Mouse (Mus musculus): ENCODE measurements around the gene Gm20219. TPM values are rescaled to one million over a fixed set of nuclear protein-coding genes. Genes with fewer than 3 reads are reported as not detected.

Gm20219 gene
- polyA plus RNA-seq, 1 experiment from 2014 or later = 1.6 TPM

DNA sequence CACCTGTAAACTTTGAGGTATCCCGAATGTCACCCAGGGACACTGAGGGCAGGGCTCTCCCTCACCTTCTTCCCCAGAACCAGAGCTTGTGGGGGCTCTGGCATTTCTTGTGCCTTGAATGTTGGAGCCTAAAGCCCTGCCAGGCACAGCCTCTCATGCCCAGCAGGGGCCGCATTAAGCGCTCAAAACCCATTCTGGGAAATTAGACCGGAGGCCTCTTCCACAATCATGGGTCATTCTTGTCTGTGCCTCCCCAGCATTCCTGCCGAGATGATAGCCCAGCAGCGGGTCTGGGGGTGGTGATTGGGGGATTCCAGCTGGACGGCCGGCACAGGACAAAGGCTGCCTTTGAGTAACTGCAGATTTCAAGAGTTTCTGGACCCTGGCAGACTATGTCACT lies 16.3 kb downstream of the Gm20219 start:
- Histone ChIP-seq H3K36me3 (ENCODE audit: control insufficient read depth, insufficient read depth, low read length) (no peaks in the 10 kb centered on the region), H3K4me2 (replicated peaks; ENCODE audit: low read depth, low read length) (no peak overlapping the region), H3K4me3 (ENCODE audit: low read length) (no peak overlapping the region), H3K27ac (ENCODE audit: low read depth, low read length) (no peak overlapping the region), H3K27me3 (ENCODE audit: control insufficient read depth, insufficient read depth, low read length) (no peaks in the 10 kb centered on the region), H3K4me1 (ENCODE audit: control insufficient read depth, insufficient read depth, low read length) (no peaks in the 10 kb centered on the region), H3K9me3 (ENCODE audit: control insufficient read depth, low read length) (no peaks in the 10 kb centered on the region), H3K9ac (ENCODE audit: low read depth, low read length) (no peak overlapping the region)
- ATAC-seq (ENCODE audit: low FRiP score, low TSS enrichment) = no peak
- WGBS = 35% methylated on average over 8 of the region's 8 CpGs

DNA sequence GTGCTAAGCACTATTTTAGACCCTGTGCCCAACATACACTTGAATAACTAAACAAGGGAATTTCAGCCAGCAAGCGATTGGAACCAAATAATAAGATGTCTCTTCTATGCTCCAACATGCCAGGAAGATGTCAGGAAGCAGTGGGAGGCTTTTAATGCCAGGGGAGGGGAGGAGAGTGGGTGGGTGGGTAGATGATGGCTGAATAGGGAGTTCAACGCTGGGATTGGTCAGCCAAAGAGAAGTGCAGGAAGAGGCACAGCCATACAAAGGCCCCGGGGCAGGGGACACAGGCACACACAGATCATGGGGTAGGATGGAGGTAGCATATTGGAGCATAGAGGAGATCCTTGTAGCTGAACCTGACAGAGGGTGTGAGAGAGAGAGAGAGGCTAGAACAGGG lies 17.3 kb downstream of the Gm20219 start:
- Histone ChIP-seq H3K27me3 (ENCODE audit: control insufficient read depth, insufficient read depth, low read length) (no peaks in the 10 kb centered on the region), H3K4me3 (ENCODE audit: low read length) (no peak overlapping the region), H3K9ac (ENCODE audit: low read depth, low read length) (no peak overlapping the region), H3K9me3 (ENCODE audit: control insufficient read depth, low read length) (no peaks in the 10 kb centered on the region), H3K27ac (ENCODE audit: low read depth, low read length) (no peak overlapping the region), H3K4me2 (replicated peaks; ENCODE audit: low read depth, low read length) (no peak overlapping the region), H3K36me3 (ENCODE audit: control insufficient read depth, insufficient read depth, low read length) (no peaks in the 10 kb centered on the region), H3K4me1 (ENCODE audit: control insufficient read depth, insufficient read depth, low read length) (no peaks in the 10 kb centered on the region)
- WGBS = 78% methylated on average over 3 of the region's 3 CpGs
- ATAC-seq (ENCODE audit: low FRiP score, low TSS enrichment) = no peak

DNA sequence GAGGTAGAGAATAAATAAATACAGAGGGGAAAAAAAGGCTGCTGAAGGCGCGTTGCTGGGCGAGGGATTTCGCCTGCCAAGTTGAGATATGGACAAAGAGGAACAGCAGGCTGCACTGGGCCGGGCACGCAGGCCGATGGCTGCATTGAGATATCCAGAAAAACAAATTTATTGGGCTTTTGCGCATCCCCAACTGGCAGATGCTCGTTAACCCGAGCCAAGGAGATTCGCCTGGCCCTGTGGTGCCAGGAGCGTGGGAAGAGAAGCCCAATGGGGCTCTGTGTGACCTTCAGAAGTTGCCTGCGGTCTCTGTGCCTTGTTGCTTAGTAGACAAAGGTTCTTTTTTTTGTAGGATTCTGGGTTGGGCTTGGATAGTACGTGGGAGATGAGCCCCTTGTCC lies 18.0 kb downstream of the Gm20219 start:
- H3K9me3 ChIP-seq (ENCODE audit: control insufficient read depth, low read length) = no peaks in the 10 kb centered on the region
- H3K27me3 ChIP-seq (ENCODE audit: control insufficient read depth, insufficient read depth, low read length) = no peaks in the 10 kb centered on the region
- 76% methylated on average over 14 of the region's 14 CpGs for WGBS
- no peaks in the 10 kb centered on the region for H3K36me3 ChIP-seq (ENCODE audit: control insufficient read depth, insufficient read depth, low read length)
- no peak overlapping the region for H3K27ac ChIP-seq (ENCODE audit: low read depth, low read length)
- H3K4me3 ChIP-seq (ENCODE audit: low read length) = no peak overlapping the region
- H3K4me1 ChIP-seq (ENCODE audit: control insufficient read depth, insufficient read depth, low read length) = no peaks in the 10 kb centered on the region
- no peak overlapping the region for H3K9ac ChIP-seq (ENCODE audit: low read depth, low read length)
- no peak overlapping the region for H3K4me2 ChIP-seq (replicated peaks; ENCODE audit: low read depth, low read length)
- no peak for ATAC-seq (ENCODE audit: low FRiP score, low TSS enrichment)

DNA sequence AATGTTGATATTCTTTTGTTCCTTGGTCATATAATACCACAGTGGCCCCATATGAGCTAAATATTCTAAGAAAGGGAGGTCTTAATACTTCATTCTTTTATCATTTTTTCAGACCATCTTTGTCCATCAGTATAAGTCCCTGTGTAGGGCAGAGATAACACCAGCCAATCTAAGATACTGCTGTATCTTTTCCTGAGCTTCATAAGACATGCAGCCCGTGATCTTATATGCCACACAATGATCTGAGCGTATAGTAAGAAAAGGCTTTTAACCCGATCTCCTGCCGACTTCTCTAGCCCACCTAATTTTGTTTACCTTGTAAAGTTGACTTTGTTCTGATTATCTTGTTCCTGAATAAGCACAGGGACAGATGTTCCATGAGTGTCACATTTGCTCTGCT lies 29.2 kb downstream of the Gm20219 start:
- Histone ChIP-seq H3K4me2 (replicated peaks; ENCODE audit: low read depth, low read length) (no peak overlapping the region), H3K4me3 (ENCODE audit: low read length) (no peak overlapping the region), H3K36me3 (ENCODE audit: control insufficient read depth, insufficient read depth, low read length) (no peaks in the 10 kb centered on the region), H3K27me3 (ENCODE audit: control insufficient read depth, insufficient read depth, low read length) (no peaks in the 10 kb centered on the region), H3K9me3 (ENCODE audit: control insufficient read depth, low read length) (no peaks in the 10 kb centered on the region), H3K4me1 (ENCODE audit: control insufficient read depth, insufficient read depth, low read length) (no peaks in the 10 kb centered on the region), H3K9ac (ENCODE audit: low read depth, low read length) (no peak overlapping the region), H3K27ac (ENCODE audit: low read depth, low read length) (no peak overlapping the region)
- 73% methylated on average over 4 of the region's 4 CpGs for WGBS
- ATAC-seq (ENCODE audit: low FRiP score, low TSS enrichment) = no peak

DNA sequence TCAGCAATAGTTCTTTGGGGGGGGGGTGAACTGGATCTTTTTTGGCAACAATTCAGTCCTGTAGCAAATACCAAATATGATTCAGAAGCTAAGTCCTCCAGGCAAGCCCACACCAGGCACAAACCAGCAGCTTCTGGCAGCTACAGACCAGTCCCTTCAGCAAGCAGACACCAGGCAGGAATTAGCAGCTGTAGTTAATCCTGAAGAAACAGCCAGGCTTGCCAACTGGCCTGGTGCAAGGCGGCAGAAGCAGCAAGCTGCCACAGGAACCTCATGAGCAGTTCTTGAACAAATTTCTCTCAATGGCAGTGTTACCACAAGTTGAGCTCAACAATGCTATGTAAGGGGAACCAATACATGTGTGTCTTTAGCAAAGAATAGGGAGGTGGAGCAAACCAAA lies 31.4 kb downstream of the Gm20219 start:
- H3K4me1 ChIP-seq (ENCODE audit: control insufficient read depth, insufficient read depth, low read length) = no peaks in the 10 kb centered on the region
- no peaks in the 10 kb centered on the region for H3K27me3 ChIP-seq (ENCODE audit: control insufficient read depth, insufficient read depth, low read length)
- H3K9me3 ChIP-seq (ENCODE audit: control insufficient read depth, low read length) = no peaks in the 10 kb centered on the region
- H3K9ac ChIP-seq (ENCODE audit: low read depth, low read length) = no peak overlapping the region
- no peak overlapping the region for H3K4me2 ChIP-seq (replicated peaks; ENCODE audit: low read depth, low read length)
- WGBS = 64% methylated on average over 1 of the region's 1 CpGs
- H3K27ac ChIP-seq (ENCODE audit: low read depth, low read length) = no peak overlapping the region
- H3K4me3 ChIP-seq (ENCODE audit: low read length) = no peak overlapping the region
- no peaks in the 10 kb centered on the region for H3K36me3 ChIP-seq (ENCODE audit: control insufficient read depth, insufficient read depth, low read length)
- no peak for ATAC-seq (ENCODE audit: low FRiP score, low TSS enrichment)

DNA sequence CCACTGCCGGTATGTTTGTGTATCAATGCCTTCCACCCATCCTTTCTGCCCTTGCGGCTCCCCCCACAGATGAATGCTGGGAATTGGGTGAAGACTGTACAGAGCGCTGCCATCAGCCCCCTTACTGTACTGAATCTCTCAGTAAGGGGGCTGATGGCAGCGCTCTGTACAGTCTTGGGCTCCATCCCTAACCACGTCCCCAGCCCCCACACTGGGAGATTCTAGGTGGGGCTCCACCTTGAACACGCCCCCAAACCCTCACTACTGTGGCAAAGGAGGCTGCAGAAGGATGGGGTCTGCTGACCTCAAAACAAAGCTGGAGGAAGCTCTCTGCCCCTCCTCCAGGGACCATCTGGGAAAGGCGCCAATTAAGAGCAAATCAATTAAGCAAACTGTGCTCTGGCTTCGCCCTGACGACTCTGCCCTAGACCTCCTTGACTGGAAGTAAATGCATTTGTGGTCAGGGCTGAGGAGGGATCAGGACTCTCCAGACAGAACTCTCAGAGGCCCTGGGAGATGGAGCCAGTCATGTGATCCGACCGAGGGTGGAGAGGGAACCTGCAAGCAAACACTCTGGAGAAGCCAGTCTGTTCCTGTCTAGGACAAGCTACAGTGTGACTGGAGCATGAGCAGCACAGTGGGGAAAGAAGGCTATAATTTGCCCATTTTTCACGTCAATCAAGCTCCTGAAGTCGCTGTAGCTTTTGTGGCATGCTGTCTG lies 38.3 kb downstream of the Gm20219 start:
- ATAC-seq (ENCODE audit: low FRiP score, low TSS enrichment) = peak; percentile 76

DNA sequence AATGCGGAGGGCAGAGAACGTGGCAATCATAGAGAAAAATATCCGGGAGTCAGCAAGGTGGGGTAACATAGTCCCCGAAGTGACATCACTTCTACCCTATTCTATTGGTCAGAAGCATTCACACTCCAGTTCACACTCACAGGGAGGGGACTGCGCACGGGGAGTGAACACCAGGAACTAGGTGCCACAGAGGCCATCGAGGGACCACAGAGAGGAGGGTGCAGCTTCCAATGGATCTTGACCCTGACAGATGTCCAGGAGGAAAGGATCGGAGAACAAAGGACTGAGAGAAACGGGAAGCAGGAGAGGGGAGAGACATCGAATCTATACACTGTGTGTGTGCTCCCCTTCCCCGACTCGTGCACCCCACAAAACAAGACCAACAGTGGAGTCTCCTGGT lies 39.3 kb downstream of the Gm20219 start:
- Histone ChIP-seq H3K4me1 (ENCODE audit: control insufficient read depth, insufficient read depth, low read length) (peaks cover 16% of the 10 kb centered on the region; the same call in 1 of the 2 replicates), H3K9me3 (ENCODE audit: control insufficient read depth, low read length) (no peaks in the 10 kb centered on the region; the same call in none of the 2 replicates), H3K4me2 (replicated peaks; ENCODE audit: low read depth, low read length) (no peak overlapping the region), H3K27ac (ENCODE audit: low read depth, low read length) (no peak overlapping the region), H3K27me3 (ENCODE audit: control insufficient read depth, insufficient read depth, low read length) (peaks cover 32% of the 10 kb centered on the region), H3K9ac (ENCODE audit: low read depth, low read length) (0 out of 2 replicates have a peak overlapping the region, but pooled peaks have one; percentile 18), H3K4me3 (ENCODE audit: low read length) (no peak overlapping the region), H3K36me3 (ENCODE audit: control insufficient read depth, insufficient read depth, low read length) (no peaks in the 10 kb centered on the region)
- ATAC-seq (ENCODE audit: low FRiP score, low TSS enrichment) = no peak
- WGBS = 41% methylated on average over 12 of the region's 12 CpGs

More for the DNA sequence above, 38.3 kb downstream of the Gm20219 start:
- Histone ChIP-seq H3K9me3 (ENCODE audit: control insufficient read depth, low read length) (no peaks in the 10 kb centered on the region; the same call in none of the 2 replicates), H3K4me2 (replicated peaks; ENCODE audit: low read depth, low read length) (peak overlapping the region; percentile 6; the same call in 1 of the 2 replicates), H3K4me1 (ENCODE audit: control insufficient read depth, insufficient read depth, low read length) (peaks cover 14% of the 10 kb centered on the region; the same call in 1 of the 2 replicates), H3K9ac (ENCODE audit: low read depth, low read length) (peak overlapping the region; percentile 18; the same call in 1 of the 2 replicates), H3K27ac (ENCODE audit: low read depth, low read length) (no peak overlapping the region), H3K27me3 (ENCODE audit: control insufficient read depth, insufficient read depth, low read length) (peaks cover 23% of the 10 kb centered on the region), H3K4me3 (ENCODE audit: low read length) (no peak overlapping the region), H3K36me3 (ENCODE audit: control insufficient read depth, insufficient read depth, low read length) (no peaks in the 10 kb centered on the region)
- WGBS = 12% methylated on average over 13 of the region's 13 CpGs

DNA sequence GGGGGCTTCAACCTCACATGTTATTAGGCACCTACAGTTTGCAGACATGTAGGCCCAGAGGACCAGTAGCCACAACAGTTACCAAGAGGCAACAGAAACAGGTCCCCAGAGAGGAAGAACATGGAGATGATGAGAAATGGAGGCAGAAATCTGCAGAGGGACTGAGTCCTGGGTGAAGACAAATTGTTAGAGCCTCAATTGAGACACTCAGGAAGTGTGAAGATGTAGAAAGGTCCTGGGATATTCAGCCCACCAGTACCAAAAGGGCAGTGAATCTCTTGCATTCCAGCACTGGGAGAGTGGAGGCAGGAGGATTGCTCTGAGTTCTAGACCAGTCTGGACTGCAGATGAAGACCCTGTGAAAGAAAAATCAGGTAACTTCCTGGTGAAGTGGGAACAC lies 39.9 kb downstream of the Gm20219 start:
- H3K4me2 ChIP-seq (replicated peaks; ENCODE audit: low read depth, low read length) = no peak overlapping the region
- no peak overlapping the region for H3K9ac ChIP-seq (ENCODE audit: low read depth, low read length)
- peaks cover 22% of the 10 kb centered on the region; the same call in 1 of the 2 replicates for H3K4me1 ChIP-seq (ENCODE audit: control insufficient read depth, insufficient read depth, low read length)
- H3K36me3 ChIP-seq (ENCODE audit: control insufficient read depth, insufficient read depth, low read length) = no peaks in the 10 kb centered on the region
- ATAC-seq (ENCODE audit: low FRiP score, low TSS enrichment) = no peak
- H3K27me3 ChIP-seq (ENCODE audit: control insufficient read depth, insufficient read depth, low read length) = peaks cover 38% of the 10 kb centered on the region
- H3K27ac ChIP-seq (ENCODE audit: low read depth, low read length) = no peak overlapping the region
- H3K9me3 ChIP-seq (ENCODE audit: control insufficient read depth, low read length) = no peaks in the 10 kb centered on the region; the same call in none of the 2 replicates
- H3K4me3 ChIP-seq (ENCODE audit: low read length) = no peak overlapping the region

DNA sequence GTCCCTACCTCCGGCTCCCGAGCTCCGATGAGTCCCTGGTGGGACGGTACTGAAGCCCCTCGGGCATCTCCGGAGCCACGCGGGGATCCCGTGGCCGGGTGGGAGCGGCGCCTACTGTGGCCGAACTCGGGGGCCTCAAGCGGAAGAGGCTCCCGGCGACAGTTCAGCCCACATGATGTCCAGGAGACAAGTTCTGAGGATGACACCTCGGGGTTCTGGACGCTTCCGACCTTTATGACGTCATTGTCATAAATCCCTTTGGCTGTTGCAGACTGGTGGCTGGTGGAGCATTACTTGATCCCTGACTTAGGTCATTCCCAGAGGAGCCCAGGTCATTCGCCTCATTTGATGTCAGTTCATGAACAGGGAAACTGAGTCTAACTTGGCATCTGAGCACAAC lies 41.9 kb downstream of the Gm20219 start, which contains the start of gene Znrf4:
TSS of gene Znrf4 (minus strand) at position 122 of the 400 bp plus-strand sequence.
- H3K27me3 ChIP-seq (ENCODE audit: control insufficient read depth, insufficient read depth, low read length) = peaks cover 43% of the 10 kb centered on the region

More for the DNA sequence above, 41.9 kb downstream of the Gm20219 start, which contains the start of gene Znrf4:
- Histone ChIP-seq H3K4me1 (ENCODE audit: control insufficient read depth, insufficient read depth, low read length) (peaks cover 23% of the 10 kb centered on the region; the same call in 1 of the 2 replicates), H3K4me2 (replicated peaks; ENCODE audit: low read depth, low read length) (peak within 1 kb of the TSS; percentile 38), H3K36me3 (ENCODE audit: control insufficient read depth, insufficient read depth, low read length) (no peaks in the 10 kb centered on the region), H3K27ac (ENCODE audit: low read depth, low read length) (no peak within 1 kb of the TSS), H3K9ac (ENCODE audit: low read depth, low read length) (peak within 1 kb of the TSS; percentile 48; the same call in 1 of the 2 replicates), H3K9me3 (ENCODE audit: control insufficient read depth, low read length) (no peaks in the 10 kb centered on the region; the same call in none of the 2 replicates), H3K4me3 (ENCODE audit: low read length) (peak within 1 kb of the TSS; percentile 26)
- ATAC-seq (ENCODE audit: low FRiP score, low TSS enrichment) = no peak
- WGBS = 62% methylated on average over 22 of the region's 22 CpGs

Measured in kidney, embryonic 14.5 days (tissue).